Mouse (Mus musculus) olfactory bulb, adult 2 months (tissue): ENCODE measurements around the gene Nfib.

Experiments used
- CTCF ChIP-seq: fragments of 200-500 bp; IDR thresholded peaks from 2 replicates; pipeline ENCODE4 v1.5.1; 2012; ENCODE audit warnings: low read depth, mild to moderate bottlenecking, low read length, moderate library complexity; ENCODE audit not compliant: insufficient read depth
- POLR2A ChIP-seq: fragments of 200-500 bp; IDR thresholded peaks from 2 replicates; pipeline ENCODE4 v1.6.1; 2012; ENCODE audit warnings: mild to moderate bottlenecking, low read depth, low read length, moderate library complexity; ENCODE audit not compliant: insufficient read depth

DNA sequence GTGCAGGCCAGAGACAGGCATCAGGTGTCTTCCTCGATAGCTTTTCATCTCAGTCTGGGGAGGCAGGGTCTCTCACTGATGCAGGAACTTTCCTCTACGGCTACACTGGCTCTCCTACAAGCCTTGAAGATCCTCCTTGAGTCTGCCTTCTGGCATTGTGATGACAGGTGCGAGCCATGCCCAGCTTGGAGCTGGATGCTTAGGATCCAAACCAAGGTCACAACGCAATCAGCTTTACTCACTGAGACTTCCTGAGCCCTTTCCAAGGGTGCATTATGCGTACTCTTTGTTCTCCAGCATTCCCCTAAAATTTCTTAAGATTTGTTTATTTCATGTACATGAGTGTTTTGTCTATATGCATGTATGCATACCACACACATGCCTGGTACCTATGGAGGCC lies 299.8 kb downstream of the Nfib start:
- no peak for TF ChIP-seq CTCF
- no peak for TF ChIP-seq POLR2A
